Mouse (Mus musculus) bone marrow, adult 2 months (tissue): Measurements from ENCODE around the gene Lexm.

Experiments used
- CTCF ChIP-seq: fragments of 200-500 bp; IDR thresholded peaks from 2 replicates; pipeline ENCODE4 v1.5.1; 2011; ENCODE audit warnings: low read length, control low read depth; ENCODE audit not compliant: control insufficient read depth, insufficient read depth
- POLR2A ChIP-seq: fragments of 200-500 bp; IDR thresholded peaks from 2 replicates; pipeline ENCODE4 v1.6.1; 2011; ENCODE audit warnings: low read depth, mild to moderate bottlenecking, control low read depth, low read length, borderline replicate concordance; ENCODE audit not compliant: control insufficient read depth

DNA sequence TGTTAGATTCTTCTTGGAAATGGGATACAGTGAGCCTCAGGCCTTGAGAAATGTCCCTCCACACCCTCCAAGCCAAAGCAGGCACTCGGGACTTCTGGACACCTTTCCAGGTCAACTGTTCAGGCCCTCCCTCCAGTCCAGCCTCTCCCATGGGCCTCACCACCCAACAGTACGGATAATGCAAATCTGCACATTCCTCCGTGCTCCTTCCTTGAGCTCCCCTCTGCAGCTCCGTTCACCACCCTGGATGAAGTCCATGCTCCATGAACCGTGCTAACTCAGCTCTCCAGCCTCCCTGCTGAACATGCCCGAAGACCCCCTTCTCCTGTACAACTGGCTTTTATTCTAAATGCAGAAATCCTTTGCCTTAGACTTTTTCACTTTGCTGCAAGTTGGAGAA lies 47.7 kb upstream of the Lexm start:
- no peak for TF ChIP-seq CTCF
- no peak for TF ChIP-seq POLR2A
